Mouse (Mus musculus) embryonic fibroblast, embryonic 13.5 days (primary cell): ENCODE measurements at regions not wholly inside any gene's neighbourhood (a gene's known extent, or its start where the extent isn't known, plus 50 kb on each side); places are given as distances from the start of the nearest gene placed in this dataset.

Experiments
- H3K27ac ChIP-seq: 2 replicates; pipeline ENCODE4 v1.5.1; 2012; ENCODE audit warnings: low read length, control low read depth, inconsistent platforms; ENCODE audit not compliant: insufficient read depth
- H3K4me1 ChIP-seq: 2 replicates; pipeline ENCODE4 v1.6.1; 2011; ENCODE audit warnings: low read length; ENCODE audit not compliant: control insufficient read depth, insufficient read depth
- H3K4me3 ChIP-seq: 2 replicates; pipeline ENCODE4 v1.5.1; 2011; ENCODE audit warnings: mild to moderate bottlenecking, control low read depth, low read length; ENCODE audit not compliant: insufficient read depth
- CTCF ChIP-seq: IDR thresholded peaks from 2 replicates; pipeline ENCODE4 v1.5.1; 2011; ENCODE audit warnings: mild to moderate bottlenecking, control low read depth, low read length, moderate library complexity, borderline replicate concordance; ENCODE audit not compliant: insufficient read depth
- POLR2A ChIP-seq: IDR thresholded peaks from 2 replicates; pipeline ENCODE4 v1.6.1; 2011; ENCODE audit warnings: low read depth, mild to moderate bottlenecking, control low read depth, low read length, moderate library complexity

- Histone ChIP-seq H3K27ac (no peak overlapping the region), H3K4me1 (no peaks in the 10 kb centered on the region), H3K4me3 (no peak overlapping the region)
- no peak for TF ChIP-seq CTCF
- TF ChIP-seq POLR2A: no peak
Observed at GRCm38 (mm10) chr4:84177827-84178226, 497.2 kb downstream of the Bnc2 start.

DNA sequence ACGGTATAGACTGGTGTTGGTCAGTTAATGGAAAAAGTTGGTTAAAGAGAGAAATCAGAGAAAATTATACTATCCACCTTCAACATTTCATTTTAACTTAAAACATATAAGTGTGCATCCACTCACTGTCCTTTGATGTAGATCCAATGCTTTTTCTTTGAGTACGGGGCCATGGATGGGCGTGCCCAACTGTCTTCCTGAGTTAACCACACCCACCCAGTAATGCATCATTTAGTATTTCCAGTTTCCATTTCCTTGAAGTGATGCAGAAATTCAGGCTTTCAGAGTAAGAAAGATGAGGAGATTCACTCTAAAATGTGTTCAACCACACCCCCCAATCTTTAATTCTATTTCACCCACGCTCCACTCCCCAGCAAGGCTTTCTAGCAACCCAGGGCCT lies 490.6 kb downstream of the Bnc2 start:
- Histone ChIP-seq H3K4me3 (no peak overlapping the region), H3K4me1 (no peaks in the 10 kb centered on the region), H3K27ac (no peak overlapping the region)
- TF ChIP-seq POLR2A (no peak), CTCF (no peak)

- Histone ChIP-seq H3K27ac (no peak overlapping the region), H3K4me3 (no peak overlapping the region), H3K4me1 (no peaks in the 10 kb centered on the region)
- TF ChIP-seq POLR2A: no peak
Observed at GRCm38 (mm10) chr4:84184844-84185243, 490.2 kb downstream of the Bnc2 start.

GRCm38 (mm10) chr4:84189315-84189714 lies 485.8 kb downstream of the Bnc2 start:
- TF ChIP-seq POLR2A (no peak), CTCF (no peak)
- Histone ChIP-seq H3K4me1 (no peaks in the 10 kb centered on the region), H3K27ac (no peak overlapping the region), H3K4me3 (no peak overlapping the region)

DNA sequence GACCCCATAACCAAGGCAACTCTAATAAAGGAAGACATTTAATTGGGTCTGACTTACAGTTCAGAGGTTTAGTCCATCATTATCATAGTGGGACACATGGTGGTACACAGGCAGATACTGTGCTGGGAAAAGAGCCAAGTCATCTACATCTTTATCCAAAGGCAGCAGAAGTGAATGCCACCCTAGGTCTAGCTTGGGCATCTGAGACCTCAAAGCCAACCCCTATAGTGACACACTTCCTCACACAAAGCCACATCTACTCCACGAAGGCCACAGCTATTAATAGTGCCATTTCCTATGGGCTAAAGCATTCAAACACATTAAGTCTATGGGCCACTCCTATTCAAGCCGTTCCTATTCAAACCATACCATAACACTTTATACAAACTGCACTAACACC lies 483.8 kb downstream of the Bnc2 start:
- Histone ChIP-seq H3K4me3 (no peak overlapping the region), H3K4me1 (no peaks in the 10 kb centered on the region), H3K27ac (no peak overlapping the region)
- no peak for TF ChIP-seq CTCF
- no peak for TF ChIP-seq POLR2A

DNA sequence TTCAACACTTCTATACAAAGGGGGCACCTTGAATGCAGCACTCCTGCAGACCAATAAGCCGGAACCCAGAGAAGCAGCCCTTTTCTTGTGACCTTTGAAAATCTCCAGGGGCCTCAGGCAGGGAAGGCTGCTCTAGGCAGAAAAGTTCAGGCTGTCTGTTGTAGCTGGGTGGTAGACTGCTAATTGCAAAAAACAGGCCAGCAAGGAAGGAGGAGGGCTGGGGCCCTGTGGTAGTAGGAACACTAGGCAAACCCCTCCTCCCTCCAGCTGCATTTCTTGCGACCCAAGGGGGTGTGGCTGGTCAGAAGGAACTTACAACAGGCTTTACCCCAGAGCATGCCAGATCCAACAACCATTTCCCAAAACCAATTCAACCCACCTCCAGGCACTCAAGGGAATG lies 482.8 kb downstream of the Bnc2 start:
- TF ChIP-seq CTCF (no peak), POLR2A (no peak)
- Histone ChIP-seq H3K4me1 (no peaks in the 10 kb centered on the region), H3K27ac (no peak overlapping the region), H3K4me3 (no peak overlapping the region)

- Histone ChIP-seq H3K4me3 (no peak overlapping the region), H3K4me1 (no peaks in the 10 kb centered on the region; the same call in 1 of the 2 replicates), H3K27ac (no peak overlapping the region)
- TF ChIP-seq CTCF: no peak
- no peak for TF ChIP-seq POLR2A
Observed at GRCm38 (mm10) chr4:84196732-84197131, 478.3 kb downstream of the Bnc2 start.

DNA sequence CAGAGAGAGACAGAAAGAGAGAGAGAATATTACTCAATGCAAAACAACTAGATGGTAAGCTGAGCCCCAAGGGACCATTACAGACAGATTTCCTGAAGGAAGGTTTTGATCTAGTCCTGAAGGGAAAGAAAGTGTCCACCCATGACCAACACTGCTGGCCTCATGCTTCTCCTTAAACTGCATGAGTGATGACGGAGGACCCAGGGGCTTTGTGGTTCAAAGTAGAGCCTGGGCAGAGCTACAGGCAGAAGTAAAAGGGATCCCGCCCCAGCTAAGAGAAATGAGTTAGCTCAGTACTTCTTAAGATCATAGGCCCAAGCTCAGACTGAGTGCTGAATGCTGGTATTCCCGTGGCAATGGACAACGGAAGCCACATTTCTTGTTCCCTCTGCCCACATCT lies 476.9 kb downstream of the Bnc2 start:
- Histone ChIP-seq H3K27ac (no peak overlapping the region), H3K4me3 (no peak overlapping the region), H3K4me1 (peaks cover 3% of the 10 kb centered on the region)
- no peak for TF ChIP-seq POLR2A
- TF ChIP-seq CTCF: no peak

DNA sequence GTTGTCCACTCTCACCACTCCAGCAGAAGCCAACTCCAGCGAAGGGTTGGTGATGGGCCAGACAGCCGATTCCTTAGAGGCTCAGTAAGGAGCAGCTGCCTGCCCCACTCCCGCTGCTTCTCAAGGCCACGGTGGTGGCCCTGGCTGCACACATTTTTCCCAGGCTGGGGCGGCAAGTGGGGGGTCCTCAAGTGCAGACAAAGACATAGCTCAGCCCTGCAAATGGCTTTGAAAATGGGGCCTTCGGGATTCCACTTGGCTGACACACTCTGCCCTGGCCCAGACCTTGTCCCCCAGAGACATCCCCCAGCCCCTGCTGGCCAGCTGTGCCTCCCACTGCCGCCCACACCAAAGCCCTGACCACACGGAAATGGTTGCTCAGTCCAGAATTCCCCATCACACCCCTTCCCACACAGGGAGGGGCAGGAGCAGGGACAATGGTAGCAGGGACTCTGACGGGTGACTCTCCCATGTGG lies 475.9 kb downstream of the Bnc2 start:
- TF ChIP-seq POLR2A (no peak), CTCF (no peak)
- no peak overlapping the region for H3K27ac ChIP-seq
- peaks cover 10% of the 10 kb centered on the region for H3K4me1 ChIP-seq
- no peak overlapping the region for H3K4me3 ChIP-seq

- TF ChIP-seq POLR2A: no peak
- no peak for TF ChIP-seq CTCF
- Histone ChIP-seq H3K4me3 (no peak overlapping the region), H3K4me1 (peaks cover 15% of the 10 kb centered on the region), H3K27ac (no peak overlapping the region)
Observed at GRCm38 (mm10) chr4:84201001-84201400, 474.1 kb downstream of the Bnc2 start.

GRCm38 (mm10) chr4:84202231-84202630 lies 472.8 kb downstream of the Bnc2 start:
- Histone ChIP-seq H3K27ac (0 out of 2 replicates have a peak overlapping the region, but pooled peaks have one; percentile 34), H3K4me1 (peaks cover 18% of the 10 kb centered on the region)
- TF ChIP-seq CTCF (no peak), POLR2A (no peak)

More at GRCm38 (mm10) chr4:84202231-84202630, 472.8 kb downstream of the Bnc2 start:
- no peak overlapping the region for H3K4me3 ChIP-seq
